Mouse (Mus musculus) kidney, adult 2 months (tissue): ENCODE results near the gene Lars2.

Source experiments
- CTCF ChIP-seq: fragments of 200-500 bp; conservative IDR thresholded peaks from 2 replicates; pipeline ENCODE4 v1.5.1; 2011; ENCODE audit warnings: low read depth, mild to moderate bottlenecking, control low read depth, low read length, moderate library complexity, mixed read lengths; ENCODE audit not compliant: insufficient read depth, insufficient read length
- POLR2A ChIP-seq: fragments of 200-500 bp; IDR thresholded peaks from one replicate; pipeline ENCODE4 v1.6.1; 2011; ENCODE audit warnings: low read depth, low read length, control low read depth

DNA sequence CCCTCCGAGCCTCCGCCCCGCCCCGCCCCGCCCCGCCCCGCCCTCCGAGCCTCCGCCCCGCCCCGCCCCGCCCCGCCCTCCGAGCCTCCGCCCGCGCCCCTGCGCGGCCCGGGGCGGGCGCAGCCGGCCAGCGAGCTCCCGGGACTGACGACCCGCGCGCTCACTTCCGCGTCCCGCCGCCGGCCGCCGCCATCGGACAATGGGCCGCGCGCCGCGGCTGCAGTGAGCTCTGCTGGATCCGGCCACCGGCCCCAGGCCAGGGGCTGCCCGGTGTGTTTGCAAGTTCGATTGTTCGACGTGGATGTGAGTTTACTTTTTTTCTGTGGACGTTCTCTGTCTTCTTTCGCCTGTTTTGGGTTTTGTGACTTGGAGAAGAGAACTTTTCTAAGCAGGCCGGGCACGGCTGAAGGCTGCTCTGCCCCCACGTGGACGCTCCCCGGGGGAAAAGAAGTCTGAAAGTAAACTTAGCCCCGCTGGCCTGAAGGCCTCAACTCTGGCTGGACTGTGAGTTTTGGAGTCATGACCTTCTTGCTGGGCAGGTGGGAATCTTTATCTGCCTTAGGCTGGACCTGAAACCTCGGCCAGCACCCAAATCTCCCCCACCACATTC lies 112.0 kb downstream of the Lars2 start, which contains the start of gene Limd1:
- TF ChIP-seq POLR2A (no peak), CTCF (no peak; the same call in 1 of the 2 replicates)
